Mouse (Mus musculus) cerebral cortex, adult 2 months (tissue): Measurements from ENCODE around the gene Prss45.

Experiments used
- WGBS: fragments of 180-500 bp; shearing (Covaris S2); methylation state at CpG from one replicate; pipeline ENCODE4 v1.1.7; 2018; 5-methylcytosine and 5-hydroxymethylcytosine counted together

The Prss45 gene

DNA sequence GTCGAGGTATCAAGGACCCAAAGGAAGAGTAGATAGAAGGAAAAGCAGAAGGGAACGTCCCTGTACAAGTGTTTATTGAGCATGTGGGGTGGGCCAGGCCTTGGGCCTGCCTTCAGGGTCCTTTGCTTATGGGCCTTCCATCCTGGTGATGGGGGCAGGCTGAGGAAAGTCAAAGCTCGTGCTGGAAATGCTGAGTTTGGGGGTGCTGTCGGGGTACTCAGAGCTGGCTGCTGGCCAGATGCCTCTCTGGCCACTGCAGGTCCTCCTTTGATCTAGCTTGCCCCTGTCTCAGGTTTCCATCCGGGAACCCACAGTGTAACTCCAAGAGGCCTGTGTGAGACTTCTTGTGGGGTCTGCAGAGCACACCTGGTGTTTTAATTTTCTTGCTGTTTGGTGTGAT is 24.1 kb downstream of the Prss45 start:
- WGBS, result 82% methylated on average over 5 of the region's 5 CpGs

DNA sequence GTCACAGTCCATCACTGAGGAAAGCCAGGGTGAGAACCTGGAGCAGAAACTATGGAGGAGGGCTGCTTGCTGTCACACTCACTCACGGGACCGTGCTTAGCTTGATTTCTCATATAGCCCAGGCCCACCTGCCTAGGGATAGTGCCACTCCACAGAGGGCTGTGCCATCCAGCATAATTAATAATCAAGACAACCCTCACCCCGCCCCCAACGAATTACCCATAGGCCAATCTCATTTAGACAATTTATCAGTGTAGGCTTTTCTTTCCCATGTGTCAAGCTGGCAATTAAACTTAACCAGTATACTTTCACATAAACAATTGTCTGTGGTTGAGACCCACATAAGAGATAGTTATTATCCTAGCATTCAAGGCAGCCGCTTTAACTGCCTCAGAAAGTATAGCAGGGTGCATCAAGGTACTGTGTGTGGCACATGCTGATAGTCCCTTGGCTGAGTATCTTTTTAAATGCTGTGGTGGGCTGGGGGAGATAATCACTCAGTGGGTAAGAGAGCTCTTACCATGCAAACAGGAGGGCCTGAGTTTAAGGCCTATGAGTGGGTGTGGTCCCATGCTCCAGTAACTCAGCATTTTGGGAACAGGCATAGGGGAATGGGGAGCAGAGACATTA is 24.7 kb downstream of the Prss45 start:
- 97% methylated on average over 5 of the region's 5 CpGs for WGBS

DNA sequence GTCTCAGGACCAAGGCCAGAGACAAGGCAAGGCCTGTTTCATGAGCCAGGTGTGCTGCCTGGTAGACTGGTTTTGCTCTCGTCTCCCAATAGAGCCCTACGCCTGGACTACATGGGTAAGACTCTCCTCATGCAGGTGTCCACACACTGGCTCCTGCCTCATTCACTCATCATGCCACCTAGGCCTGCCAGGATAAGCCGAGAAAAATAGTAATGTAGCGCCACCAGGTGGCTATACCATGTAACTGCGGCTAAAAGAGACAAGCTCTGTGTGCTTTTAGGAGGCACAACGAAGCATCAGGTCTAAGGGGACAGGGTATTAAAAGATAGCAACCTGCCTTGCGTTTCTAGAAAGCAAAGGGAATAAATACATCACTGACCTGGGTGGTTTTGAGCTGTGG is 36.6 kb downstream of the Prss45 start:
- WGBS, result 30% methylated on average over 7 of the region's 7 CpGs

DNA sequence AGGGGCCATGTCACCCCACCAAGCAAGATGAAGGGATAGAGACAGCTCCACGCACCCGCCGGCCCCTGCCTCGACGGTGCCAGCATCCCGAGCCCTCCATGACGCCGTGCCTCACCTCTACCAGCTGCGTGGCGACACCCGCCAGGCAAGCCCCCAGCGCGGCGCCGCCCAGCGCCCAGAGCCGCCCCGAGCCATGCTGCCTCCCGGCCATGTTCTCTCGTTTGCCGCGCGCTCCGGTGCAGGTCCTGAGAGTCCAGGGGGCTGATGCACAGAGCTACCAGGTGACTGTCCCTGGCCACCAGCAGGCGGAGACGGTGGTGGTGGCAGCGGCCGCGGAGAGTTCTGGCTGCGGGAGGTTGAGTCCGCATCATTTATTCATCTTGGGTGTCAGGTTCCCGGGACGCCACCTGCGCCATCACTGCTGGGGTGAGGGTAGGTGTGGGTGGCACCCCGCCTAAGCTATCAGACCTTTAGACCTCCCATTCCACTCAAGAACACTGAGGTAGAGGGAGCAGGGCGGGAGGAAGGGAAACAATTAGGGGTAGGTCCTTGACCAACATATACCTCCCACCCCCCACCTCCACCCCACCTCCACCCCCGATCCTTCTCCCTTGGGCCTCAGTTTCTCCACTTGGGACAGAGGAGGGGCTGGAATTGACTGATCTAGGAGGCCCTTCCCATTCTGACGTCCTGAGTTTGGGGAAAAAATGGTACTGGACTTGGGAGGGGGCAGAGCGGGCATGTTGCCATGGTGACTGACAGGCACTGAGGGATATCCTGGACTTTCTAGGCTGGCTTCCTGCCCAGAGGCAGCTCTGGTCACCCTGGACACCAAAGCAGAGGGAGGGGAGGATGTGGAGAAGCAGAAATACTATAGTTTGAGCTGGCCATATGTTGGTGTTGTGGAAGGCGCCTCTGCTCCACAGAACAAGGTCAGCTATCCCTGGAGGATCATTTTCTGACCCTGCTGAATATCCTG is 39.6 kb downstream of the Prss45 start:
- whole genome bisulfite sequencing, result 14% methylated on average over 40 of the region's 40 CpGs

DNA sequence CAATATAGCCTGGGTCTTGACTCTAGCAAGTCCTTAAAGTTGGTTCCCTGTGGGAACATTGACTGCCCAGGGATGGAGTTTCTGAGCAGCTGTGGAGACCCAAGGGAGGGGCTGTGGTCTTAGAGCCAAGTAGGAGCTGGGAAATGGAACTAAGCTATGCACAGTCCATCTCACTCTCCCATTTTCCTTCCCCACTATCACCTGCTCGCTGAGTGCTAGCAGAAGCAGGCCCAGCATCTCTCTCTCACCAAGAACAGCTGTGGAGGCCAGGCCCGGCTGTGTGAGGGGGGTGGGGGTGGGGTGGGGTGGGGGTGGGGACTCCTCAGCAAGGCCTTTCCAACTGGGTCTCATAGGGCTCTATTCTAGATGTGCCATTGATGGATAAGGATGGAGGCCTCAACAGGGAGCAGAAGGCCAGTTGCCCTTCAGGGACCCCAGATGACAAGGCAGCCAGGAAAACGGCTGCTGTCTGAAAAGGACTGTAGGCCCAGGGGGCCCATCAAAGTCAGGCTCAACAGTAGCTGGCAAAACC is 40.3 kb downstream of the Prss45 start:
- WGBS, result 44% methylated on average over 3 of the region's 3 CpGs

DNA sequence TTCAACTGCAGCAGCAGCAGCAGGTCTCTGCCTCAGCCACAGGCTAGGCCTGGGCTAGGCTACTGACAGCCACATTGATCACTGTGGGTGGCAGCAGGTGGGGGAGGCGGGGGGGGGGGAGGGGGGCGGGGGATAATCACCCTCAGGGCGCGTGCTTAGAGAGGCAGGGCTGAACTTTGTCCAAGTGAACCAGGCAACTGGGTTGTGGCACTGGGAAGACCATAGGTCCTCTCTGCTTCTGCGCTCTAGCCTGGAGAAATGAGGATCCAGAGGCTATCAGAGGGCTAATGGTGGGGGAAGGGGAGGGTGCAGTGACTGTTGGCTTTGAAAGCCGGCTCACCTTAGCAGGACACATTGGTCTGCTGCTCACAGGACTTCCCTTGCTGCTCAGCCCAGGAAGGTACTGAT is 40.9 kb downstream of the Prss45 start:
- WGBS, result 50% methylated on average over 6 of the region's 6 CpGs

DNA sequence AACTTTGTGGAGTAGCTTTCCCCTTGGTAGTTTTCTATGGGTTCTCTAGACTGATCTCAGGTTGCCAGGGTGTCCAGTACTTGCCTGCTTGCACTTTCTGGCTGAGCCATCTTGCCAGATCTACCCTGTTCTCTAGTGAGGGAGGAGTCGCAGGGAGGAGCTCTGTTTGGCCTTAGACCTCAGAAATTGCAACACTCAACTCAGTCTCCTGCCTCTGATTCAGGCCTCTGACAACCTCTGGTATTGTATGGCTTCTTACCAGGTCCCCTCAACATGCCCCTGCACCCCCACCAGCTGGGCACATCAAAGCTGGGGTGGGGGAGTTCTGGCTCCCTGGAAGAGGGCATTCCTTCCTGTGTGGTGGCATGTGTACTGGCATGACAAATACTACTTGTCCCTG is 43.0 kb downstream of the Prss45 start:
- WGBS, result 93% methylated on average over 1 of the region's 1 CpGs

DNA sequence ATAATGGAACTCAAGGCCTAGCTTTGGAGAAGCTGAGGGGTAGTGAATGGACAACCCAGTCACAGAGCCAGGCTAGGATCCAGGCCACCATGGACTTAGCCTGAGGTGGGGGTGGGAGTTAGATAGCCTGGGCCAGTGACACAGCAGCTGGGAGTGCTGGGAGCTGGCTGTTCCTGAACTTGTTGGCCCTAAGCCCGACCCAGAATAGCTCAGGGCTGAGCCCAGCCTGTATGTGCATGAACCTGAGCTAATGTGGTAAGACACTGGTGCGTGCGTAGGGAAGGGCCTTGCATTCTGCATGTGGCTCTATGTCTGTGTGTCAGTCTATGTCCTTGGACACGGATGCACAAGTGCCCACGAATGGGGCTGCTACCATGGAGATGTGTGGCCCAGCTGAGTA is 43.5 kb downstream of the Prss45 start:
- WGBS, result 72% methylated on average over 5 of the region's 5 CpGs

DNA sequence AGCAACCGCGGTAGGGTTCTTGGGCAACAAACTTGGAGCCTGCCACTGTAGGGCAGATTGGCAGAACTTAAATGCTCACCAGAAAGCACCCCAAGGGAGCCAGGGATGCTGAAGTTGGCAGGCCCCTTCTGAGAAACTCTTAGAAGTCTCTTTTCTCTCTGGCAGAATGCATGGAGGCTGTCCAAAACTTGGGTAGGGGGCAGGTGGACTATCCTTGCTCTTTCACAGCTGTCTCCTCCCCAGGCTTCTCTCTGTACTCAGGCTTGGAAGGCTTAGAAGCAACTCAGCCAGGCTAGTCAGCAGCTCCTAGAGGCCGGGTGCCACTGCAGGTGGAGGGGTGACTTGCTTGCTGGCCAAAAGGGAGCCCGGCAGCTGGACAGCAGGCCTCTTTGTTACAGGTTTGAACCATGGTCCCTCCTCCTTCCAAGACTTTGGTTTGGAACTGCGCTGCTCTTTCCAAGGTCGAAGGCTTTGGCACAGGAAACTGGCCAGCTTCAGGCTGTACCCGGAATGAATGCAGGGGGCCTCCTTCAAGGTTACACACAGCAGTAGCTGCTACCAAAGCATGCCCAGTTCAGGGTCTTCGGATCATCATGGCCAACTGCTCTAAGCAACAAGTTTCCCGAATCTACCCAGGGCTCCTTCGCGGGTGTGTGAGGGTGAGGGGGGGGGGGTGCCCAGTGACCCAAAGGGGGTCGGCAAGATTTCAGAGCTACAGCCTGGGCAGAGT is 45.0 kb downstream of the Prss45 start, which contains the start of gene Als2cl:
Gene Als2cl (plus strand): TSS at position 680 of the 730 bp plus-strand sequence.
- 30% methylated on average over 12 of the region's 12 CpGs for WGBS

DNA sequence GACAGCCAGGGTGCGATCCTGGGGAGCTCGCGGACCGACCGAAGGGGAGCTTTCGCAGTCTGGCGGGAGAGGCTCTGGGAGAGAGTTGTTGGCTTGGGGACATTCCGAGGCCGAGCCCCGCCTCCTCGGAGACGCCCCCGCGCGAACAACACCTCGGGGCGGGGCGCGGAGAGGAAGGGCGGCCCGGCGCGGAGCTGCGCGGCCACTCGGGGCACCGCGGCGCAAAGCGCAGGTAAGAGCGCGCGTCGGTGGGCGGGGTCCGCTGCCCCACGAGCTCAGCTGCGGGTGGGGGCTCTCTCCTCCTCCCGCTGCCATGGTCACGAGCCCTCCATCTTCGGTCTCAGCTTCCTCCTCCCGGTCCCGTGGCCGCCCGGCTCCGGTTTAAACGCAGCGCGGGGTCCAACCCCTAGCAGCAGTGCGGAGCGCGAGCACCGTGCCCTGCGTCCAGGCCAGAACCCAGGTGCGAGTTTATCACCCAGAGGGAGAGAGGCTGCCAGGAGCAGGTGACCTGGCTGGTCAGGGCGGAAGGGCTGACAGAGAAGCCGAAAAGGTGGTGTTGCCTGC is 45.7 kb downstream of the Prss45 start, which contains the start of gene Tmie:
Gene Tmie (minus strand): TSS at position 116 of the 564 bp plus-strand sequence.
- WGBS, result under 1% methylated on average over 50 of the region's 57 CpGs

DNA sequence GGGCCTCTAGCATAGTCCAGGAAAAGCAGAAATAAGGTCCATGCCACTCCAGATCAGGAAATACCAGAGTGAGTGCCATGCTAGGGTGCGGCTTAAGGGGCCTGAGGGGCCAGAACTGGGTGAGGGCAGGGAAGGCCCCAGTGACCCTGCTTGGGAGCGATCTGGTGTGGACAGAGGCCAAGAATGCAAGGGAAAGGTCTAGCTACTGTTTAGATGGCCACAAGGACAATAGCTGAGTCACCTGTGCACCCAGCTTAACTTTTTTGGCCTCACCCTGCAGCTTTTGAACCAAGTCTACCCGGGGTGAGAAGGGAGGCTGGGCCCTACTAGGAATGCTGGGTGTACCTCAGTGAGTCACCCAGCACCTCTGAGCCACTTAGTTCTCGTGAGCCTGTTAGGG is 46.4 kb downstream of the Prss45 start:
- WGBS, result 77% methylated on average over 4 of the region's 4 CpGs

DNA sequence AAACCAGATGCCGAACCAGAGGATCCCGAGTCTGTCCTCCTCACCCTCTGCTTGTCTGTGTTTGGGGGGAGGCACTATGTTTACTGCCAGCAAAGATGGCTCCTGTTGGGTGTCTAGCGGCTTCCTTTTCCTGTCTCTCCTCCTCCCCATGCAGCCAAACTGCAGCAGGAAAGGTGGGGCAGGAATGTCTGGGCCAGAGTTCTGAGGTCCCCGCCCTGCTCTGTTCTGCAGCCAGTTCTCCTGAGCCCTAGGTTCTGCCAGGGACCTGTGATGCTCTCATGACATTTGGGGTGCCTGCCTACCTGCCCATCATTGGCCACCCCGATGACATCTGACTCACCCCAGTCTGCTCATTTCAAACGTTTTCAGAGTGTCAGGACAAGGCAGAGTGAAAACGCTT is 47.6 kb downstream of the Prss45 start:
- WGBS, result 76% methylated on average over 7 of the region's 7 CpGs

DNA sequence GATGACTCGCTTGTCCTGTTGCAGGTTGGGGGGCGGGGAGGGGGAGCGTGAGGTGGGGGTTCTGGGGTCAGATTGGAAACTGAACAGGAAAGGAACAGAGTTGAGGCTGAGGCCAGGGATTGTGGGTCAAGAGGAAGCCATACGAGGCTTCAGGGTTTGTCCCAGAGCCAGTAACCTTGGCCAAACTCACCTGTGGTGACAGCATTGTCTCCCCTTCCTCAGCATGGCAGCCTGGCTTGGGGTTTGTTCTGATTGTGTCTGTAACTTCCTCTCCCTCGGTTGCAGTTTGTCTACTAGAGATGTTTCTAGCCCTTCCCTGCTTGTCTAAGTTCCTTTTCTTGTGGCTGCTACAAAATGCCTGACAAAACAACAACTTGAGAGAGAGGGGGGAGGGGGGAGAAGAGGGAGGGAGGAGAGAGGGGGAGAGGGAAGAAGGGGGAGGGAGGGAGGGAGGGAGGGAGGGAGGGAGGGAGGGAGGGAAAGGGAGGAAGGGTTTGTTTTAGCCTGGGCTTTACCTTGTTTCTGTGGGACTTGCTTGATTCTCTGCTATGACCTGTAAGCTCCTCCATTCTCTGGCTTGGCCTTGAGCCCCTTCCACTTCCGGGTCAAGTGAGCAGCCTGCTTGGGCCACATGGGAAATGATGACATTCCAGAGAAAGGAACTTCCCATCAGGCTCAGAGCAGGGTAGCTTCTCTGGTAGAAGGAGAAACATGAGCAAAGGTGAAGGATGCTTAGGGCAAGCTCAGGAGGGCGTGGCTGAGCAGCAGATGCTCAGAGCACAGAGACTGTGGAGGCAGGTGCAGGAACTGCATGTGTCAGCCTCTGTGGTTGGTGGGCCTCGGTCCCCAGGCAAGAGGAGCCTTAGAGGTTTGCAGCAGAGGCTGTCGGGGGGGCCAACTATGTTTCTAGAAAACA is 53.3 kb downstream of the Prss45 start:
- WGBS, result 69% methylated on average over 9 of the region's 9 CpGs

DNA sequence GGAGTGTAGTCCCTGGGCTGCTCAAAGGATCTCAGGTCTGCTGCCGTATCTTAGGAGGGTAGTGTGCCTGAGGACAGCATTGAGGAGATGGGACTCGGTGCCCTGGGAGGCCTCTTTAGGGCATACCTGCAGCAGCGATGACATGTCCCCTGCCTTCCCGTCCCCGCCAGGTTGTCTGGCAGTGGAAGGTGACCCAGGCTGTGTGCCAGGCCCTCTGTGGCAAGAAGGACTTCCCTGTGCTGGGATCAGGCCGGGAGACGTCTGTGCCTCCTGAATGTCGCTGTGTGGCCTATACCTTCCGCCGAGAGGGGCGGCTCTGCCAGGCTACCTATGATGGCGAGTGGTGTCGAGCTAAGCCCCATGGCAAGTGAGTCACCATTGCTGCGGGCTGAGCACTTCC is 54.5 kb downstream of the Prss45 start:
- WGBS, result 95% methylated on average over 14 of the region's 14 CpGs

DNA sequence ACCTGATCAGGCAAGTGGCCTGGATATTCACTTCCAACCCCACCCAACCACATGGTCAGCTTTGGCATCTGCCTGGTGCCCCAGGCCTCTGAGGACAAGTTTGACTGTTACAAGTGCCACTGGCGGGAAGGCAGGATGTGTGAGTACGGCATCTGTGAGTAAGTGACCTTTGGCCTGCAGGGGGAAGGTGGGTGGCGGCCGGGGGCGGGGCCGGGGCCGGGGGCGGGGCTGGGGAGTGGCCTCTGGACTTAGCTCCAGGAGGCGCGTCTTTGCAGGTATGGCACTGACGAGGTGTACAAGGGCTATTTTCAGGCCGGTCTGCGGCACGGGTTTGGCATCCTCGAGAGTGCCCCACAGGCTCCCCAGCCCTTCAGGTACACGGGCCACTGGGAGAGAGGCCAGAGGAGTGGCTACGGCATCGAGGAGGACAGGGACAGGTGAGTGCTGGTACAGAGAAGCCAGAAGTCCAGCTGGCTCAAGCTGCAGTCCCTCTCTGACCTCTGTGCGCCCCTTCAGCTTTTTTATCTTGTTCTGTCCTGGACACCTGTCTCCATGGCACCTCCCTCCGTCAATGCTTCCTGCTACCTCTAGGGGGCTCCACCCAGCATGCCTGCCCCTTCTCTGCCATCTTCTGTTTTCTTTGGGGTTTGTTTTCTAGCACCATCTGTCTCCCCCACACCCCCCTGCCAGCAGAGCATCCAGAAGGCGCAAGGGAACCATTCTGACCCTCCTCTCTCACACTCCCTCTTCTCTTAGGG is 55.8 kb downstream of the Prss45 start:
- WGBS, result 25% methylated on average over 21 of the region's 21 CpGs
